Mouse (Mus musculus) forebrain, embryonic 16.5 days (tissue): ENCODE measurements around the gene Itprip. TPM values are rescaled to one million over a fixed set of nuclear protein-coding genes. Genes with fewer than 3 reads are reported as not detected.

Experiments
- ATAC-seq: fragments of 200-750 bp; cut with Nextera tagmentation; 2 replicates; pipeline ENCODE4 v1.8.0; 2017; ENCODE audit warnings: mild to moderate bottlenecking, moderate library complexity
- H3K27ac ChIP-seq: fragments of 300-500 bp; sonication (generic); 2 replicates; pipeline ENCODE4 v1.5.1; 2014; ENCODE audit warnings: low read length, control low read depth
- H3K27me3 ChIP-seq: fragments of 300-500 bp; sonication (generic); replicated peaks from 2 replicates; pipeline ENCODE4 v1.6.1; 2014; ENCODE audit warnings: low read length; ENCODE audit not compliant: control insufficient read depth, insufficient read depth
- H3K36me3 ChIP-seq: fragments of 300-500 bp; sonication (generic); 2 replicates; pipeline ENCODE4 v1.6.1; 2014; ENCODE audit not compliant: control insufficient read depth, insufficient read depth
- H3K4me1 ChIP-seq: fragments of 300-500 bp; sonication (generic); replicated peaks from 2 replicates; pipeline ENCODE4 v1.6.1; 2014; ENCODE audit warnings: low read length; ENCODE audit not compliant: control insufficient read depth, insufficient read depth
- H3K4me2 ChIP-seq: fragments of 300-500 bp; sonication (generic); 2 replicates; pipeline ENCODE4 v1.6.1; 2014; ENCODE audit warnings: mild to moderate bottlenecking, low read length, control low read depth
- H3K4me3 ChIP-seq: fragments of 300-500 bp; sonication (generic); replicated peaks from 2 replicates; pipeline ENCODE4 v1.5.1; 2014; ENCODE audit warnings: mild to moderate bottlenecking, low read length, control low read depth
- H3K9ac ChIP-seq: fragments of 300-500 bp; sonication (generic); replicated peaks from 2 replicates; pipeline ENCODE4 v1.6.1; 2014; ENCODE audit warnings: low read depth, low read length, control low read depth
- H3K9me3 ChIP-seq: fragments of 300-500 bp; sonication (generic); 2 replicates; pipeline ENCODE4 v1.6.1; 2016; ENCODE audit warnings: low read length; ENCODE audit not compliant: control insufficient read depth
- WGBS: fragments of 180-500 bp; shearing (Covaris S2); extraction: QIAGEN DNeasy Blood & Tissue Kit; methylation state at CpG from one replicate; pipeline ENCODE4 v1.1.7; 2014; 5-methylcytosine and 5-hydroxymethylcytosine counted together
- polyA plus RNA-seq: library from polyadenylated mRNA; unstranded; fragments of >200 nt; fragmentation: Nextera tagmentation; extraction: Ambion mirVana; gene quantifications from 2 replicates; pipeline ENCODE4 v1.2.1, GENCODE M21; 2015

The Itprip gene
- polyA plus RNA-seq, 1 experiment from 2014 or later, result 6.9 TPM

DNA sequence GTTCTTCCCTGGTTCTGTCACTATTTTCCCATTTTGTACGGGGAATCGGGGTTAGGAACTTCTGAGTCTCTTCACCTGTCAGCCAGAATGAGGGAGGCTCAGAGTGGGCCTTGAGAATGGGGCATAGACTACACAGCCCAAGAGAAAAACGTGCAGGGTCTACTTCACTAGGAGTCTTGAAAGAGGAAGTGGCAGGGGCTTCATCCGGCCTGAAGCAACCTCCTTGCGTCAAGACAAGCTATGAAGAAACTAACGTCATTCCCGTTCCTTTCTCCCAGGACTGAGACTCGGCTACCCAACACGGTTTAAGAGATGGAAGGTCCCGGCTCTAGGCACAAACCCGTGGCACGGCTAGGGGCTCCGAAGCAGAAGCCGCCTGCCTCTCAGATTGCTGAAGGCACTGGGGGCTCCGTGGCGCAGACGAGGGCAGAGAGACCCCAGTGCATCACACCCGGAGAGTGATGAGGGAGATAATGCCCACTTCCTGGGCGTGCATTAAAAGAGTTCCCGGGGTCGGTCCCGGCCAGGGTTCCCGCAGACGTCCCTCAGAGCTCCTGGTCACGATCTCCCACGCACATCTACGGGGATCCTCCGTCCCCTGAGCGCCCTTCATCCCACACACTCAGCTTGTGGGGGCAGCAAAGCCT, 521 bp downstream of the Itprip start:
- Histone ChIP-seq H3K27ac (peak overlapping the region; percentile 68), H3K4me2 (peak overlapping the region; percentile 73), H3K4me1 (peaks cover 26% of the 10 kb centered on the region), H3K4me3 (peak overlapping the region; percentile 76), H3K27me3 (no peaks in the 10 kb centered on the region), H3K9ac (peak overlapping the region; percentile 75), H3K36me3 (no peaks in the 10 kb centered on the region), H3K9me3 (no peaks in the 10 kb centered on the region)
- ATAC-seq, result peak; percentile 34
- under 1% methylated on average over 29 of the region's 29 CpGs for WGBS

DNA sequence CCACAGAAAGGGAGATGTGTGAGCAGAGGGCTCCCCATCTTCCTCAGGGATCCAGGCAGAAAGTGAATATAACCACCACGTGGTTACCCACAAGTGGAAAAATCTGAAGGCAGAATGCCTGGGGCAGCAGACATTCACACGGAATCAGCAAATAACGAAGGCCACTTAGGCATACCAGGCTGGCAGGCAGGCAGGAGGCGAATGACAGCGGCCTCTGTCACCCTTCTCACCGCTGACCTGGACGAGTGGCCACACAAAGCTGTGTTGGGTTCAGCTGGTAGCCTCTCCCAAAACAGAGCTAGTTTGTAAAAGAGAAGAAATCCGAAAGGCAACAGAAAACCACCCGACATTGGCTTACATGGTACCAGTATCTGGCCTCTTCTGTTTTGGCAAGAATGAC, 1.1 kb downstream of the Itprip start:
- no peak for ATAC-seq
- WGBS, result 8% methylated on average over 9 of the region's 9 CpGs
- no peaks in the 10 kb centered on the region for H3K36me3 ChIP-seq
- H3K4me3 ChIP-seq, result peak overlapping the region; percentile 76
- no peaks in the 10 kb centered on the region for H3K27me3 ChIP-seq
- H3K4me2 ChIP-seq, result peak overlapping the region; percentile 73
- peak overlapping the region; percentile 75 for H3K9ac ChIP-seq
- no peaks in the 10 kb centered on the region for H3K9me3 ChIP-seq
- no peak overlapping the region for H3K27ac ChIP-seq
- peaks cover 26% of the 10 kb centered on the region for H3K4me1 ChIP-seq

DNA sequence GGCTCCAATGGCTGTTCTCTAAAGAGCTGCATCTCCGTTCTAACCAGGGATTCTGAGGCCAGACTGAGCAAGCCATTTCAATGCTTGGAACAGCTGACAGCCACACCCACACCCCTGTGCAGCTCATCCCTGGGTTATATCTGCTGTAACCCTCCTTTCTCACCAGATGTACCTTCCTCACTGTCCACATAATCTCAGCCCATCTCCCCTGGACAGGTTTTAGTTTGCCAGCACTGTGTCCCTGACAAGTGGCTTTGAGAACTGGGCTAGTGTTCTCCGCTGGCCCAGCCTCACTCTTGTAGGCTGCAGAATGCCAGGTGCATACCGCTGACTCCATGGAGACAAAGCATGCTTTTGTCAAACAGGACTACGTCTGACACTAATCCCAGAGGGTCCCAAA, 1.7 kb downstream of the Itprip start:
- Histone ChIP-seq H3K9me3 (no peaks in the 10 kb centered on the region), H3K9ac (no peak overlapping the region), H3K27me3 (no peaks in the 10 kb centered on the region), H3K36me3 (no peaks in the 10 kb centered on the region), H3K4me3 (no peak overlapping the region; the same call in 1 of the 2 replicates), H3K4me1 (peaks cover 26% of the 10 kb centered on the region), H3K27ac (no peak overlapping the region), H3K4me2 (peak overlapping the region; percentile 73)
- no peak for ATAC-seq
- WGBS, result 4% methylated on average over 4 of the region's 4 CpGs

DNA sequence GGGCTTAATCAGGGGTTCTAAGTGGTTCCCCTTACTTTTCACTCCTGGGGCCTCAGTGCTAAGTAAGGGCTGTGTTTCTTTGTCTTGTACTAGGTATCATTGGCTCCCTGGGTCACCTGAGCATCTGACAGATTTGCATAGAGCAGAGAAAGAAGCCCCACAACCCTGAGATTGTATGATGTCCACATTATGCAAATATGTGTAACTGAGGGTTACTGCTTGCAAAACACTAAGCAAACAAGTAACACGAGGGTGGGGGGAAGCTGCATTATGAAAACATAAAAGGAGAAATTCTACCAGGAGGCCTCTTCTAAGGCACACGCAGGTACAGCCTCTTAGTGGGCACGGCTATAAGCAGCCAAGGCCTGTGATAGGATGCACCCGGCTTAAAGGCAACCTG, 3.8 kb downstream of the Itprip start:
- H3K4me3 ChIP-seq, result no peak overlapping the region
- no peaks in the 10 kb centered on the region for H3K9me3 ChIP-seq
- H3K27me3 ChIP-seq, result no peaks in the 10 kb centered on the region
- H3K36me3 ChIP-seq, result no peaks in the 10 kb centered on the region
- H3K4me2 ChIP-seq, result no peak overlapping the region
- 72% methylated on average over 4 of the region's 4 CpGs for WGBS
- H3K4me1 ChIP-seq, result peaks cover 26% of the 10 kb centered on the region
- H3K27ac ChIP-seq, result no peak overlapping the region
- ATAC-seq, result no peak
- H3K9ac ChIP-seq, result no peak overlapping the region

DNA sequence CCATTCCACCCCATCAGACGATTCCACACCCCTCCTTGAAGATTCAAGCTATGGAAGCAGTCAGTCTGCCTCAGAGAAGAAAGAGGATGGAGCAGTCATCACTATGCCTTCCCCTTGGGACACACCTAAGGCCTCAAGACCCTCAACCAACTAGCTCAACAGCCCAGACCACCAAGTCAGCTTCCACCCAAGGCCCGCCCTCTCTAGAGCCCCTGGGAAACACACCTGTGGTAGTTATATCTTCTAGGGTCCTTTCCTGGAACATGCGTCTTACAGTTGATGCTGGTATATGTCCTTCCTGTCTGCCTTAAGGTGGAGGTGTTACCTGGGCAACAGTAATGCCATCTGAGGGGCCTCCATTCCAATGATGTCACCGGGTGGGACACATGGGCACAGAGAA, 4.9 kb downstream of the Itprip start:
- no peaks in the 10 kb centered on the region for H3K36me3 ChIP-seq
- H3K4me2 ChIP-seq, result no peak overlapping the region
- H3K9me3 ChIP-seq, result no peaks in the 10 kb centered on the region
- peaks cover 31% of the 10 kb centered on the region for H3K4me1 ChIP-seq
- no peak overlapping the region for H3K27ac ChIP-seq
- H3K27me3 ChIP-seq, result no peaks in the 10 kb centered on the region
- no peak overlapping the region for H3K9ac ChIP-seq
- no peak overlapping the region for H3K4me3 ChIP-seq
- ATAC-seq, result no peak
- 93% methylated on average over 4 of the region's 4 CpGs for WGBS

DNA sequence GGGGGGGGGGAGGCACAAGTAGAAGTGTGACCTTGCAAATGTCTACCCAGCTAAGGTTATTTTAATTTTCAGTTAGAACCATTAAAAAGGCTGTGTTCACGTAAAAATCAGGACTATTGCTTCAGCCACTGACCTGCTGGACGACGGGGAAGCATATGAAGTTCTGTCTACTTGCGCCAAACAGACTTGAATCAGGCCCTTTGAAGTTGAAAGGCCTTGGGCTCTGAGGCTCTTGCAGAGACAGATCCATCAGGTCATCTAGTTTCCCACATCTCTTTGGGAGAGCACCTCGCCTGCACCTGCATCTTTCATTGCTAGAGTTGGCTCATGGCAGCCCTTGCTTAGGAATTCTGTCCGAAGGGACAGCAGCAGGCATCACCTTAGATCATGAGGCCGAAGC, 5.8 kb downstream of the Itprip start:
- peaks cover 35% of the 10 kb centered on the region for H3K4me1 ChIP-seq
- no peaks in the 10 kb centered on the region for H3K9me3 ChIP-seq
- H3K9ac ChIP-seq, result no peak overlapping the region
- H3K27me3 ChIP-seq, result no peaks in the 10 kb centered on the region
- H3K4me2 ChIP-seq, result no peak overlapping the region
- 90% methylated on average over 7 of the region's 7 CpGs for WGBS
- H3K4me3 ChIP-seq, result no peak overlapping the region
- no peaks in the 10 kb centered on the region for H3K36me3 ChIP-seq
- no peak for ATAC-seq
- H3K27ac ChIP-seq, result no peak overlapping the region

DNA sequence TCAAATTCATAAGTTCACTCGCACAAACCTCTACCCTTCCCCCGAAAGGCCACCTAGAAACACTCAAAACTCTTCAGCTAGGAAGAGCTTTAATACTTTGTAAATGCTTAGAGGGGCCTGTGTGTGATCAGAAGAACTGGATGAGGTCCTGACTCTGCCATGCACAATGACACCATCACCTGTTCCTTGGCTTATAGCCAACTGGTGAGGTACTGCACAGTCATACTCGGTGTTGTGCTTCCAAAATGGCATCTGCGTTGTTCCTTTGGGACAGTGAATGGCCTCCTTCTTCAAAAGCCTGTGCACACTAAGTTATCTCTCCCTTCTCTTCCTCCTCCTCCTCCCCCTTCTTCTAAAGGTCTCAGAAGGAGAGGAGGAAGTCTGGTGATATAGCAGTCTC, 8.3 kb downstream of the Itprip start:
- no peak overlapping the region for H3K27ac ChIP-seq
- H3K4me3 ChIP-seq, result no peak overlapping the region
- no peaks in the 10 kb centered on the region for H3K9me3 ChIP-seq
- H3K9ac ChIP-seq, result no peak overlapping the region
- no peak for ATAC-seq
- H3K4me2 ChIP-seq, result no peak overlapping the region
- 83% methylated on average over 4 of the region's 4 CpGs for WGBS
- no peaks in the 10 kb centered on the region for H3K27me3 ChIP-seq
- H3K4me1 ChIP-seq, result peaks cover 17% of the 10 kb centered on the region
- no peaks in the 10 kb centered on the region for H3K36me3 ChIP-seq

DNA sequence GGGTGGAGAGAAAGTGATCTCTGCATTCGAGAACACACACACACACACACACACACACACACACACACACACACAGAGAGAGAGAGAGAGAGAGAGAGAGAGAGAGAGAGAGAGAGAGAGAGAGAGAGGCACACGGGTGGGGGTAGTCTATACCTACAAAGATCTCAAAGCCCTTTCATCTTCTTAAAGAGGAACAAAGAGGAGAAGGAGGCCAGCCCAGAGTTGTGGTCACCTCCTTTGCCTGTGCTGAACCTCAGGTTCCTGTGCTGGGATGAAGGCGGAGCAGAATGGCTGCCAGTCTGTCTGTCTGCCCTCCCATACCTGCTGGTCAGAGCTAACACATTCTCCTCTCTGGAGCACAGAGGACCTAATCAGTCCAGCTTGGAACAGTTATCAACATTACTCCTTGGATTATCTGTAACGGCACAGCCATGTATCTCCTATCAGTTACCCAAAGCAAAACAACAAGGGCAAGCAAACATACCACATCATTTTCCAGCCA, 8.9 kb downstream of the Itprip start:
- H3K9me3 ChIP-seq, result no peaks in the 10 kb centered on the region
- H3K4me2 ChIP-seq, result peak overlapping the region; percentile 60
- H3K36me3 ChIP-seq, result no peaks in the 10 kb centered on the region
- ATAC-seq, result peak; percentile 10
- H3K4me3 ChIP-seq, result no peak overlapping the region
- H3K9ac ChIP-seq, result peak overlapping the region; percentile 79
- peaks cover 17% of the 10 kb centered on the region for H3K4me1 ChIP-seq
- 35% methylated on average over 4 of the region's 4 CpGs for WGBS
- H3K27ac ChIP-seq, result peak overlapping the region; percentile 90
- no peaks in the 10 kb centered on the region for H3K27me3 ChIP-seq

DNA sequence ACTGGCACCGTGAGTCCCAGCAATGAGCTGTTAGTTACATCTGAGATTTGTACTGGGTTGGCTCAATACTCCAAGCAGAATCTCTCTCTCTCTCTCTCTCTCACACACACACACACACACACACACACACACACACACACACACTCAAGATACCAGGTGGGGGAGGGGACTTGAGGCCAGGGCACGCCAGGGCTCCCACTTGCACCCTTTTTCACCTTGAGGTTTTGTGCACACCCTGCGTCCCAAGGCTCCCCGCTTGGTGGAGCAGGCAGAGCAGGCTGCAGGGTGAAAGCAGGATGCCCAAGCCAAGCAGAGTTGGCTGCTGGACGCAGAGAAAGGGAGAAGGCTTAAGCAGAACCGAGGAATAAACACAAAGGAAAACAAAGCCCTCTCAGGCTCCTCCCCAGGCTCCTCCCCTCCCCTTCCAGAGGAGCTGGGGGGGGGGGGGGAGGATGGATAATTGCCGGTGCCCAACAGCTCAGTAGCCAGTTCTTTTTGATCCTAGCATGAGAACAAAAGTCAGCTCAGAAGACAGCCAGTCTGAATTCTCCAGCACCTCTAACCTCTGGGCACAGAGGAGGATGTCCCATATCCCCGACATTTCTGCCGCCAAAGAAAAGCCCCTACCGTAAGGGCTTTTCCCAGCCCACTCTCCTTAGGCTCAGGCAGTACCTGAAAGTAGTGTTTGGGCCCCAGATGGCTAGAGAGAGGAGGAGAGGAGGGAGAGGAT, 9.5 kb downstream of the Itprip start:
- H3K27me3 ChIP-seq, result no peaks in the 10 kb centered on the region
- no peaks in the 10 kb centered on the region for H3K36me3 ChIP-seq
- peak overlapping the region; percentile 40 for H3K4me3 ChIP-seq
- no peaks in the 10 kb centered on the region for H3K9me3 ChIP-seq
- peak overlapping the region; percentile 79 for H3K9ac ChIP-seq
- peak; percentile 86 for ATAC-seq
- peaks cover 17% of the 10 kb centered on the region for H3K4me1 ChIP-seq
- 1% methylated on average over 9 of the region's 10 CpGs for WGBS
- peak overlapping the region; percentile 60 for H3K4me2 ChIP-seq
- peak overlapping the region; percentile 90 for H3K27ac ChIP-seq
